Mouse (Mus musculus) erythroblast, adult 5-6 weeks (primary cell): ENCODE results near the gene Cyp2f2. TPM values are rescaled to one million over a fixed set of nuclear protein-coding genes. Genes with fewer than 3 reads are reported as not detected.

Experiments used
- ATAC-seq: replicated peaks from 2 replicates; pipeline ENCODE4 v1.8.0; 2016; ENCODE audit warnings: moderate number of reproducible peaks, mild to moderate bottlenecking, moderate TSS enrichment, inconsistent platforms; ENCODE audit not compliant: poor library complexity, low FRiP score, severe bottlenecking
- total RNA-seq, 2 experiments: library from RNA; stranded (forward) in 1 of 2; stranded (reverse) in 1 of 2; fragments of 150-400 nt in 1 of 2; fragments of 200-764, 138-1000 nt in 1 of 2; gene quantifications; 2 replicates each; pipeline versions ENCODE4 v1.2.3 to v1.2.4; 2015 to 2017; ENCODE audit warnings: low replicate concordance in 2 of 2

Cyp2f2 gene
- total RNA-seq, 2 experiments from 2014 or later = not detected

- no peak for ATAC-seq
Observed at GRCm38 (mm10) chr7:27136410-27136996, 16.8 kb downstream of the Cyp2f2 start.

GRCm38 (mm10) chr7:27153205-27153764 is 33.6 kb downstream of the Cyp2f2 start, which contains the start of gene Cyp2t4:
TSS of gene Cyp2t4 (plus strand) at chr7:27153714.
- ATAC-seq = no peak

- ATAC-seq = no peak
Observed at GRCm38 (mm10) chr7:27156005-27156404, 36.3 kb downstream of the Cyp2f2 start.

- ATAC-seq = no peak
Observed at GRCm38 (mm10) chr7:27158171-27158570, 38.5 kb downstream of the Cyp2f2 start.

- ATAC-seq = no peak
Observed at GRCm38 (mm10) chr7:27159256-27159655, 39.5 kb downstream of the Cyp2f2 start.

GRCm38 (mm10) chr7:27159882-27160281 is 40.2 kb downstream of the Cyp2f2 start:
- peak; percentile 83 for ATAC-seq

GRCm38 (mm10) chr7:27160921-27161320 is 41.2 kb downstream of the Cyp2f2 start:
- ATAC-seq = no peak

GRCm38 (mm10) chr7:27161744-27162143 is 42.0 kb downstream of the Cyp2f2 start:
- ATAC-seq = no peak

GRCm38 (mm10) chr7:27162780-27163449 is 43.2 kb downstream of the Cyp2f2 start:
- no peak for ATAC-seq

GRCm38 (mm10) chr7:27163450-27163805 is 43.7 kb downstream of the Cyp2f2 start:
- ATAC-seq = no peak

- no peak for ATAC-seq
Observed at GRCm38 (mm10) chr7:27164112-27164947, 44.6 kb downstream of the Cyp2f2 start.

- no peak for ATAC-seq
Observed at GRCm38 (mm10) chr7:27165007-27165655, 45.4 kb downstream of the Cyp2f2 start.

- ATAC-seq = no peak
Observed at GRCm38 (mm10) chr7:27165696-27166095, 46.0 kb downstream of the Cyp2f2 start.

- peak; percentile 39 for ATAC-seq
Observed at GRCm38 (mm10) chr7:27166229-27166613, 46.5 kb downstream of the Cyp2f2 start.

GRCm38 (mm10) chr7:27166614-27167474 is 47.1 kb downstream of the Cyp2f2 start, which contains the start of gene Egln2:
TSS of gene Egln2 (minus strand) at chr7:27166802.
- peak; percentile 78 for ATAC-seq

GRCm38 (mm10) chr7:27167475-27168094 is 47.9 kb downstream of the Cyp2f2 start:
- ATAC-seq = no peak

- ATAC-seq = no peak
Observed at GRCm38 (mm10) chr7:27168371-27168770, 48.7 kb downstream of the Cyp2f2 start.

GRCm38 (mm10) chr7:27170981-27171380 is 51.3 kb downstream of the Cyp2f2 start:
- no peak for ATAC-seq

GRCm38 (mm10) chr7:27174496-27174895 is 54.8 kb downstream of the Cyp2f2 start:
- no peak for ATAC-seq
